Mouse (Mus musculus): ENCODE measurements around the gene Fbxl14.
A peak's percentile ranks its signal among the peaks of the same experiment; 100 is the strongest.

The Fbxl14 gene

GRCm38 (mm10) chr6:119492630-119493014, 13.2 kb downstream of the Fbxl14 start:
- DNase-seq (ENCODE audit: low spot score), result no peak

GRCm38 (mm10) chr6:119499271-119499670, 19.8 kb downstream of the Fbxl14 start:
- no peak for DNase-seq (ENCODE audit: low spot score)

GRCm38 (mm10) chr6:119500086-119500485, 20.6 kb downstream of the Fbxl14 start:
- no peak for DNase-seq (ENCODE audit: low spot score)

DNA sequence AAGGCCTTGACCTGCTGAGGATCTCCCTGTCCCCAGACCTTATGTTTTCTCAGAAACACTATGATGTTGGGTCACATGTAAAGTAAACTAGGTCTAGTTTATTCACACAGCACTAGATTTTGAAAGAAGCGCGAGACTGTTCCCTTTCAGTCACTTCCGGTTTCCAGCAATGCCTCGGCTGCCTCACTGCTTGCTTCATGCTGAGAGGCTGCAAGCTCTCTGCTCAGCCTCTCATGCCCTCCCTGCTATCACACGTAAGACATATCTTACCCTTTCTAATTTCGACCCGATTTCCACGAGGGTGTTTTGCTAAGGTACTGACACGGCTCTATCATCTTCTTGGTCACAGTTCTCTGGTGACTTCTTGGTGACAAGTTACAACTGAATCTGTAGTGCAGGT, 22.6 kb downstream of the Fbxl14 start:
- no peak for DNase-seq (ENCODE audit: low spot score)

DNA sequence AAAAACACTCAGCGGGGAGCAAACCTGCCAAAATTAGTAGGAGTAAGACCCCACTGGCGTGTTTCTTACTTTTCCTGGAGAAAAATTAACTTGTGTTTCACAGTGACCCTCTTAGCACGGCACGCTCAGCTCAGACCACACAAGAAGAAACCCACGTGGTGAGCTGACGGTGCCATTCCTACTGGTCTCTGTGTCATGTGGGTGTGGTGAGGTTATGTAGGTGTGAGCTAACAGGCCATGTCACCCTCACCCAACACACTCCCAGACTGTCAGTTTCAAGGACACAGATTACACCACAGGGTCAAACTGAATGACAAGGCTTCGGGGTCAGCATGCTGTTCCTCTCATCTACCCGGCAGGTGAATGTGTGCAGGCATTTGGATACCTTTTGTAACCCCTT, 25.3 kb downstream of the Fbxl14 start:
- DNase-seq (ENCODE audit: low spot score), result no peak

- no peak for DNase-seq (ENCODE audit: low spot score)
These were observed 26.2 kb downstream of the Fbxl14 start for GRCm38 (mm10) chr6:119505525-119506225.

- DNase-seq (ENCODE audit: low spot score), result no peak
These were observed 28.8 kb downstream of the Fbxl14 start for GRCm38 (mm10) chr6:119508221-119508620.

DNA sequence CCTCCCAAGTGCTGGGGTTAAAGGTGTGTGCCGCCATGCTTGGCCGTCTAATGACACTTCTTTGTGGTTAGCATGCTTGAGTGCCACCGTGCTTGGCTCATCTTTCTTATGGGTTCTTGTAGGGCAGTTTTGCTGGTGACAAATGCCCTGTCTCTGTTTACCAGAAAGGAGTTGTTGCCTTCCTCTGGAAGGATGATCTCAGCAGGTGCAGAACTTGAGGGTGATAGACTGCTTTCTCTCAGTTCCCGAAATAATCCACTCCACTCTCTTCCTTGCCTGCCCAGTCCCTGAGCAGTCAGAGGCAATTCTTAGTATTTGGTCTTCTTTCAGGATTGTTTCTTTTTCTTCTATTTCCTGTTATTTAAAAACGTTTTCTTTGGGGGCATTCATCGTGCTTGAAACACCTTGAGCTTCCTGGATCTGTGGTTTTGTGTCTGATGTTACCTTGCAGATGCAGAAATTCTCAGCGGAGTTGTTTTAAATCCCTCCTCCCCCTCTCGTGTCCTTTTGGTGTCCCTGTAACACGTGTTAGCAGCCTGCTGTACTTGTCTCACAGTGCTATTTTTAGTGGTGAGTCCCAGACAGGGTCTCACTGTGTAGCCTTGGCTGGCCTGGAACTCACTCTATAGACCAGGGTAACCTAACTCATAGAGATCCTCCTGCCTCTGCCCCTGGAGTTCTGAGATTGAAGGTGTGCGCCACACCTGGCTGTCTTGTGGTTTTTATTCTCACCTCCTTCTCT, 29.3 kb downstream of the Fbxl14 start:
- DNase-seq (ENCODE audit: low spot score), result no peak

GRCm38 (mm10) chr6:119509437-119510037, 30.1 kb downstream of the Fbxl14 start:
- no peak for DNase-seq (ENCODE audit: low spot score)

DNA sequence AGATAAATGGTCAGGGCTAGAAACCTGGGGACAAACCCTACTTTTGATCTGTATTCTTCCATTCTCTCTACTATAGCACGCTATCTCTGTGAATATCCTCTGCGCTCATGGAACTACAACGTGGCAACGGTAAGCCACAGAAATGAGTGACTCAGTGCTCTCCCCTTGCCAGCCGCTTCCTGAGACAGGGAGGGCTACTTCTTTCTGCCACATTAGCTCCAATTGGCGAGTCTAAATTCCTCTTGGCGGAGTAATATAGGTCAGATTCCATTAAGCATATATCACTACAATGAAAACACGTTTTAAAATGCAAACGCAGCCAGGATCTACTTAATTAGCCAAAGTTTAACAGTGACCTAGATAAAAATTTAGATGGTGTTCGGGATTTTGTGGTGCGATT, 33.2 kb downstream of the Fbxl14 start:
- DNase-seq (ENCODE audit: low spot score), result no peak

DNA sequence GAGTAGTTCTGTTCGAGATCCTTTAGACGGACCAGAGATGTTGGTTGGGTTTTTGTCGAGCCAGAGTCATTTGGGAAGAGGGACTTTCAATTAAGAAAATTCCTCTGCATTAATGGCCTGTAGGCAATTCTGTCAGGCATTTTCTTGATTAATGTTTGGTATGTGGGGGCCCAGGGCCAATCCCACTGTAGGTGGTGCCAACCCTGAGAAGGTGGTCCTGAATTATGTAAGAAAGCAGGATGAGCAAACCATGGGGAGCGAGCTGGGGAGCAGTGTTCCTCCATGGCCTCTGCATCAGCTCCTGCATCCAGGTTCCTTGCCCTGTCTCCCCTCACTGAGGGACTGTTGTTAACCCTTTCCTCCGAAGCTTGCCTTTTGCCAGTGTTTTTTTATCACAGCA, 34.0 kb downstream of the Fbxl14 start:
- no peak for DNase-seq (ENCODE audit: low spot score)

- DNase-seq (ENCODE audit: low spot score), result no peak
These were observed 34.6 kb downstream of the Fbxl14 start for GRCm38 (mm10) chr6:119514085-119514484.

GRCm38 (mm10) chr6:119520731-119521130, 41.3 kb downstream of the Fbxl14 start:
- DNase-seq (ENCODE audit: low spot score), result no peak

- no peak for DNase-seq (ENCODE audit: low spot score)
These were observed 42.0 kb downstream of the Fbxl14 start for GRCm38 (mm10) chr6:119521482-119521900.

DNA sequence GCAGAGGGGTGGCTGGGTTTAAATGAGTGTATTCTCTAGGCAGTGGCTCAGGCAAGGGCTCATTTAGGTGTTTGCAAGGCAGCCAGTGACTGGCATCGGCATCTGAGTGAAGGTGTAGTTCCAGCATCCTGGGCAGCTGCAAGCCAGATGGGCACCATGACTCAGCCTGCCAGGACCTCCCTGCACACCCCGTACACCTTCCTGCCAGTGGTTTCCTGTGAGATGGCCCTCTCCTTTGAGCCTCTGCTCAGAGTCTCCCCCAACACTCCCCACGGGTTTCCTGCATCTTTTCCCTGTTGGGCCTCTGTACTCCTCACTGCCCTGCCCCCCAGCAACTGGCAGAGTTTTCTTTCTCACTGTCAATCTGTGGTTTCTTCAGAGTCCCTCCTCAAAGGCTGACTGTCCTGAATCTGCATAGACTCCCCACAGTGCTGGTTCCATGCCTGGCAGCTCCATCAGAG, 42.5 kb downstream of the Fbxl14 start:
- DNase-seq (ENCODE audit: low spot score), result no peak

DNA sequence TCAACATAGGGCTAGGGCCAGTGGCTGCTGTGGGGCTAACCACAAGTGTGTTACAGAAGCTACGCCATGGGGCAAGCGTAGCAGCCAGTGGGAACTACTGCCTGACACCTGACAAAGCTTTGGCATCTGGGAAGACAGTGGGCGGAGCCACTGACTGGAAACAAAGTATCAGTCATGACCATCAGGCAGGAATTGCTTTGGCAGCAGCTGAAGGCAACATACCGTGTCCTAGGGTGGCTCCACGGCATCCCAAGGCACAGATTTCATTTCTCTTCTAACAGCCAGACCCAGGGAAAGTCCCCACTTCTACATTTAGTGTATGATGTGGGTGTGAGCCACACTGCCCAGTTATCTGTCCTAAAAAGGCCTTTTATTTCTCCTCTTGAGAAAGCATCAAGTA, 47.0 kb downstream of the Fbxl14 start:
- DNase-seq (ENCODE audit: low spot score), result peak; percentile 79

DNA sequence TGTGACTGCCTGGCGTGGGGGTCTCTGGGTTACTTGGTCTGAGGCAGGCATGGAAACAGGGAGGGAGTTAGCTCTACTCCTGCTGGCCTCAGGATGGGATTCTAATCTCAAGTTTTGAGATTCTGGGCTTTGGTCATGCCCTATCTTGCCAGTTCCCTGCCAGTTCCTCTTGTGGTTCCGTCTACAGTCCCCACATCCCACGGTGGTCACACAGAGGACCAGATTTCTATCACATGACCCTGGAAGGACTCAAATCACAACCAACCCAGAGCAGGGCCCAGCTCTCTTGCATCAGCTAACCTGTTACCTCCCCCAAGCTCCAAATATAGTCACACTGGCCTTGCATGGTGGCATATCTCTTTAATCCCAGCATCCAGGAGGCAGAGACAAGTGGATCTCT, 50.2 kb downstream of the Fbxl14 start:
- DNase-seq (ENCODE audit: low spot score), result no peak
